Mouse (Mus musculus) stomach, postnatal 0 days (tissue): Measurements from ENCODE around the gene Slc25a11.

ENCODE experiments used
- CTCF ChIP-seq: IDR thresholded peaks from 2 replicates; pipeline ENCODE4 v1.5.1; 2016; ENCODE audit warnings: antibody characterized with exemption, low read depth, mild to moderate bottlenecking, moderate library complexity
- EP300 ChIP-seq: optimal IDR thresholded peaks from 2 replicates; pipeline ENCODE3; 2016; ENCODE audit warnings: antibody characterized with exemption

GRCm38 (mm10) chr11:70638714-70639278 is 8.5 kb downstream of the Slc25a11 start, which contains the start of gene Gp1ba:
- no peak for TF ChIP-seq CTCF
- TF ChIP-seq EP300 = no peak
